Mouse (Mus musculus) brain, embryonic 14.5 days (tissue): Measurements from ENCODE around the gene Rab4b.

Experiments used
- CTCF ChIP-seq: fragments of 200-500 bp; IDR thresholded peaks from 2 replicates; pipeline ENCODE4 v1.5.1; 2012; ENCODE audit warnings: inconsistent platforms, mild to moderate bottlenecking, moderate library complexity, borderline replicate concordance; ENCODE audit not compliant: insufficient read depth, insufficient read length; ENCODE audit errors: extremely low read depth
- POLR2A ChIP-seq: fragments of 200-500 bp; IDR thresholded peaks from 2 replicates; pipeline ENCODE4 v1.6.1; 2012; ENCODE audit warnings: mild to moderate bottlenecking, inconsistent platforms, borderline replicate concordance; ENCODE audit not compliant: poor library complexity, insufficient read depth, insufficient read length, severe bottlenecking; ENCODE audit errors: extremely low read depth

GRCm38 (mm10) chr7:27218586-27218985, 39.9 kb upstream of the Rab4b start:
- TF ChIP-seq POLR2A (no peak), CTCF (no peak)
